Mouse (Mus musculus): ENCODE results near the gene Ap4m1.

Gene Ap4m1

DNA sequence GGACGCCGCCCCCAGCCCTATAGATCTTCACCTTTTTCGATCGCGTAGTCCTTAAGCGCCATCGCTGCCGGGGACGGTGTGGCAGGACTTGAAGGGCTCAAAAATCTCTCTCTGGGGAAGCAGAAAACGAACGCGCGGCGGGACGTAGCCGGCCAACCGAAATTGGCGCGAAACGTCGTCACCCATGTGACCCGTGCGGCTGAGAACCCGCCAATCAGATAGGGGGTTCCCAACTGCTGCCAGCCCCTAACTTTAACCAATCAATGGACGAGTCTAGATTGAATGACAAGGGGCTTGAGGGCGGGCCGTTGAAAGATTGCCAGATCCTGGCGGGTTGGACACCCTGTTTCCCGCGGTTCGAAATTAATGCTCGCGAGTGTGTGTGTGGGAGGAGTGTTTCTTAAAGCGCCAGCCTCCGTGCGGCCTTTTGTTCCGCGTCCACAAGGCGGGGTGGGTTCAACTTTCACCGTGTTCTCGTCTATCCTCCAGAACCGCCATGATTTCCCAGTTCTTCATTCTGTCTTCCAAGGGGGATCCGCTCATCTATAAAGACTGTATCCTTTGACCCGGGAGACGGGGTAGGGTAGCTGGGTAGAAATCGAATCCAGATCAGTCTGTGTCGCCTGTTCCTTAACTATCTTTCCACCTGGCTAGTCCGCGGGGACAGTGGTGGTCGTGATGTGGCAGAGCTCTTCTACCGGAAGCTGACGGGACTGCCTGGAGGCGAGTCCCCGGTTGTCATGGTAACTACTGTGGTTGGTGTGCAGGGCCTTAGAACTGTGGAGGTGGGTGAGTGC, at the start of gene Ap4m1, which contains the start of gene Mcm7:
Ap4m1 (plus strand) TSS at position 308 of the 797 bp plus-strand sequence.
Mcm7 (minus strand) TSS at position 728 of the 797 bp plus-strand sequence.
- peak; percentile 99 for DNase-seq

GRCm38 (mm10) chr5:138132425-138133064, 39.3 kb upstream of the Ap4m1 start:
- no peak for DNase-seq

DNA sequence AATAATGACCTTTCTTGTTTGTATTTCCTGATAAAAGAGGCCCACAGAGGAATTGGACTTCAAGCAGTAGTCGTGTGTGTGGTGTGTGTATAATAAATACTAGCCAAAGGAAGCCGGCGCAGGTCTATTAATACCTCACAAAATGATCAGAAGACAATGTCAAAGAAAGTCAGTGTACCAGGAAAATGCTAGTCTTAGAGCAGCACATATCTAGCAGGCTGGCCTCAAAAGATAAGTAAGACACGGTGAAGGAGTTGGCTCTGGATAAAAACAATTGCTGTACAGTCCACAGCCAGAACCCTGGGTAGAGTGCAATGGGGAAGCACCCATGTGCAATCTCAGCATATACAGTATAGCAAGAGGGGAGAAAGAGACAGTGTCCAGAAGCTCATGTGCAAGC, 34.5 kb upstream of the Ap4m1 start:
- DNase-seq: no peak

- no peak for DNase-seq
Measured at GRCm38 (mm10) chr5:138137935-138138549, 33.8 kb upstream of the Ap4m1 start.

GRCm38 (mm10) chr5:138138585-138138984, 33.2 kb upstream of the Ap4m1 start:
- DNase-seq: no peak

- no peak for DNase-seq
Measured at GRCm38 (mm10) chr5:138154390-138154789, 17.4 kb upstream of the Ap4m1 start.

- DNase-seq: peak; percentile 87
Measured at GRCm38 (mm10) chr5:138155443-138155976, 16.3 kb upstream of the Ap4m1 start, which contains the start of gene Zfp113. Gene Zfp113, minus strand, starts transcription at chr5:138155744.

GRCm38 (mm10) chr5:138160224-138160762, 11.5 kb upstream of the Ap4m1 start:
- no peak for DNase-seq

DNA sequence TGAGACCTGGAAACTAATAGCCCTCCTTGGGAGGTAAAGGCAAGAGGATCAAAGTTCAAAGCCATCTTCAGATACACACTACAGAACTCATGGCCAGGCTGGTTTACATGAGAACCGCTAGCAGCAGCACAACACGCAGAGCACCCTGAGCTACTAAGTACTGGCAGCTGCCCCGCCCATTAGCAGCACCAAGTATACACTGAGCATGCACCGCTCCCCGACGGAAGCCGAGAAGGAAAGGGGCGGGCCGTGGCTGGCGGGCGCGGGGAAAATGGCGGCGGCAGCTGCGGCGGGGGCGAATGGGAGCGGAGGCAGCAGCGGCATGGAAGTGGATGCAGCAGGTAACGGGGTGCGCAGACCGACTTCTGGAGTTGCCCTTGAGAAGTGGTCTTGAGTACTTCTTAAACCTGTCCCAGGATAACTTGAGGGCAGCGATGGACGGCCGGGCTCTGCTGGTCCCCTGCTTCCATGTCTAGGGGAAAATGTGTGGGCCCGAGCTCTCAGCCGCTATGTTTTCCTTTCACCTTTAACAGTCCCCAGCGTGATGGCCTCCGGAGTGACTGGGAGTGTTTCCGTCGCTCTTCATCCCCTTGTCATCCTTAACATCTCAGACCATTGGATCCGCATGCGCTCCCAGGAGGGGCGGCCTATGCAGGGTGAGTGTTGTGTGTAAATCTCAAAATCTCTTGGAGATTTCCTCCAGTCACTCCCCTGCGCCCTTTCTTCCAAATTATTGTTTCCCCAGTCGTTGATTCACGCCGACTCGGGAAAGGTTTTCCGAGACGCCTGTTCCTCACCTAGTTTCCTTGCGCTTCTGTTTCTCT, 10.7 kb upstream of the Ap4m1 start, which contains the start of gene Cops6:
Cops6 (plus strand) TSS at position 230 of the 824 bp plus-strand sequence.
- DNase-seq: peak; percentile 92

- no peak for DNase-seq
Measured at GRCm38 (mm10) chr5:138163046-138163445, 8.8 kb upstream of the Ap4m1 start.

GRCm38 (mm10) chr5:138163610-138164009, 8.2 kb upstream of the Ap4m1 start:
- DNase-seq: no peak

GRCm38 (mm10) chr5:138165594-138165993, 6.2 kb upstream of the Ap4m1 start:
- no peak for DNase-seq

DNA sequence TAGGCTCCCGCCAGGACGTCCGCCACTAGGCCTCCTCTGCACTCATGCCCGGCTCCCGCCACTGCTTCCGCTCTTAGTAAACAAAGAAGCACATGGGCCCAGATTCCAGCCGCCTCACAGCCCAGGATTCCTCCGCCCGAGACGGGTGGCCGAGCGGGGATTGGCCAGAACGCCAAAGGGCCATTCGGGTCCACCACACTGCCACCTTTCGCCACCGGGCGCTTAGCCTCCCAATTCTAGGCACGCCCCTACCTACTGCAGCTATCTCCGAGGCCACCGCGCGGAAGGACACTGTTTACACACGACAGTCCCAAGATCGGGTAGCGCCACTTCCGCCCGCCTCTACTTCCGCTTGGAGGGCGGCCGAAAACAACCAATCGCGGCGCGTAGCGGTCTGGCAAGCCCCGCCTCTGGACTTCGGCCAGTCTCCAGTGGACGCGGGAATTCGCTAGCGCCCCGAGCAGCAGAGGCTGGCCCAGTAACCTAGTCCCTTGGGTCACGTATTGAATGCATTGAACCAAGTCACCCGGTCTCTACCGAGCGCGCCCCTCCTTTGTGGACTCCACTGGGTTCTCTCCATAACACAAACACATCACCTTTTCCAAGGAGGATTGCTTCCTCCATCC, 753 bp upstream of the Ap4m1 start:
- DNase-seq: peak; percentile 97

- no peak for DNase-seq
Measured at GRCm38 (mm10) chr5:138173217-138173616, 1.4 kb downstream of the Ap4m1 start.

DNA sequence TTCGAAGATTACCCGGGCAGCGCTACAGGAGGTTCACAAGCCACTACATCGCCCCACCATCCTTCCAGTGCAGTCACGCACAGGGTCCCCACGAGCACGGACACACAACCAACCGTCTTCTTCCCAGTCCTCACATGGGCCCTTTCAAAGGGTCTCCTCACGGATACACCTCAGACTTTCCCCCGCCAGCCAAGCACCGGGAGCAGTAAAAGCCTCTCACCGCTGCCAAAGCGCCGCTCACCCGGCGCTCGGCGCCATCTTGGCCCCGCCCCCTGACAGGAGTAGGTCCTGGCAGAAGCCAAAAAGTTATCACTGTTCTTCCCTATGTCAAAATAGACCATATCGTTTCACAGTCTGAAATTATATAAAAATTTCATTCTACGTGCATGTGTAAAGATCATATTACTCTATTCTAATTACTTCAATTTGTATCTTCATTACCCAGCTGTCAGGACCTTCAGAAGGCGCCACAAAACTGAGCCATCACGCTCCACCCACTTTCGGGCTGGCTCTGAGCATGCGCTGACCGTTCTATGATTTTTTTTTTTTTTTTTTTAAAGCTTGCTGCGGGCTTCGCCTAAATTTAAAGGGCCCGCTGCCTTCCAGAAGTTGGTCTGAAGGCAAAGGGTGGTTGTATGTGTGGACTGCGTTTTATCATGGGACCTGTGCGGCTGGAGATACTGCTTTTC, 15.3 kb downstream of the Ap4m1 start, which contains the start of the genes Taf6 and Cnpy4:
Taf6 (minus strand) TSS at position 502 of the 689 bp plus-strand sequence.
Cnpy4 (plus strand) TSS at position 536 of the 689 bp plus-strand sequence.
- DNase-seq: peak; percentile 87

GRCm38 (mm10) chr5:138187661-138188306, 16.0 kb downstream of the Ap4m1 start:
- DNase-seq: peak; percentile 74

GRCm38 (mm10) chr5:138193771-138194727, 22.2 kb downstream of the Ap4m1 start, which contains the start of gene Mblac1:
Gene Mblac1, plus strand, starts transcription at chr5:138194314.
- DNase-seq: peak; percentile 93

DNA sequence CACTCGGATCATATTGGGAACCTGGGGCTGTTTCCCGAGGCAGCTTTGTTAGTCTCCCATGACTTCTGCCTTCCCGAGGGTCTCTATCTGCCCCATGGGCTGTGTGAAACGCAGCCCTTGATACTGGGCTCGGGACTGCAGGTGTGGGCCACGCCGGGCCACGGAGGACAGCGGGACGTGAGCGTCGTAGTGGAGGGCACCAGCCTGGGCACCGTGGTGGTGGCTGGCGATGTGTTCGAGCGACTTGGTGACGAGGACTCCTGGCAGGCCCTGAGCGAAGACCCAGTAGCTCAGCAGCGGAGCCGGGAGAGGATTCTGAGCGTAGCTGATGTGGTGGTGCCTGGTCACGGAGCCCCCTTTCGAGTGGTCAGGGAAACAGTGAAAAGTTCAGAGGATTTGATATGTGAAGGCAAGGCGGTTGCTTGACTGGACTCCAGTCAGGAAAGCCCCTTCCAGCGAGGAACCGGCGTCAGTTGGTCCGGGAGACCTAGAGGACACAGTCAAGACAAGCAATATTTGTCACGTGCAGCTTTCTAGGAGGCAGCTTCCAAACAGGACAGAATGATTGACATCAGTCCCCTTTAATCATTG, 23.0 kb downstream of the Ap4m1 start:
- DNase-seq: no peak
